Mouse (Mus musculus) embryonic facial prominence, embryonic 15.5 days (tissue): ENCODE results near the gene Slc17a7. TPM values are rescaled to one million over a fixed set of nuclear protein-coding genes. Genes with fewer than 3 reads are reported as not detected.
"Not testable (repeated sequence)": the region's sequence is repeated elsewhere in the genome, so short reads cannot be mapped to it uniquely, and the experiment has no call there.

Experiments used
- ATAC-seq: fragments of 200-750 bp; cut with Nextera tagmentation; 2 replicates; pipeline ENCODE4 v1.8.0; 2017; ENCODE audit warnings: low read depth, moderate TSS enrichment; ENCODE audit not compliant: insufficient number of reproducible peaks, low FRiP score, low TSS enrichment
- H3K27ac ChIP-seq: fragments of 300-500 bp; sonication (generic); replicated peaks from 2 replicates; pipeline ENCODE4 v1.5.1; 2015; ENCODE audit warnings: mild to moderate bottlenecking, inconsistent platforms
- H3K27me3 ChIP-seq: fragments of 300-500 bp; sonication (generic); 2 replicates; pipeline ENCODE4 v1.6.1; 2015; ENCODE audit warnings: inconsistent platforms
- H3K36me3 ChIP-seq: fragments of 300-500 bp; sonication (generic); 2 replicates; pipeline ENCODE4 v1.6.1; 2015; ENCODE audit warnings: mild to moderate bottlenecking, inconsistent platforms
- H3K4me1 ChIP-seq: fragments of 300-500 bp; sonication (generic); 2 replicates; pipeline ENCODE4 v1.6.1; 2015; ENCODE audit warnings: inconsistent platforms
- H3K4me2 ChIP-seq: fragments of 300-500 bp; sonication (generic); replicated peaks from 2 replicates; pipeline ENCODE4 v1.6.1; 2015; ENCODE audit warnings: mild to moderate bottlenecking, inconsistent platforms
- H3K4me3 ChIP-seq: fragments of 300-500 bp; sonication (generic); replicated peaks from 2 replicates; pipeline ENCODE4 v1.5.1; 2015; ENCODE audit warnings: mild to moderate bottlenecking, inconsistent platforms
- H3K9ac ChIP-seq: fragments of 300-500 bp; sonication (generic); 2 replicates; pipeline ENCODE4 v1.6.1; 2015; ENCODE audit warnings: inconsistent platforms
- H3K9me3 ChIP-seq: fragments of 300-500 bp; sonication (generic); replicated peaks from 2 replicates; pipeline ENCODE4 v1.6.1; 2016; ENCODE audit warnings: inconsistent platforms
- WGBS: fragments of 180-500 bp; shearing (Covaris S2); methylation state at CpG from one replicate; pipeline ENCODE4 v1.1.7; 2015; 5-methylcytosine and 5-hydroxymethylcytosine counted together
- polyA plus RNA-seq: library from polyadenylated mRNA; unstranded; fragments of >200 nt; fragmentation: Nextera tagmentation; extraction: Ambion mirVana; gene quantifications from 2 replicates; pipeline ENCODE4 v1.2.1, GENCODE M21; 2015

Gene Slc17a7
- polyA plus RNA-seq, 1 experiment from 2014 or later = 0.33 TPM

- no peak for ATAC-seq
- H3K27ac ChIP-seq = no peak overlapping the region
- H3K9me3 ChIP-seq = peaks cover 11% of the 10 kb centered on the region
- no peak overlapping the region for H3K9ac ChIP-seq
- 5% methylated on average over 24 of the region's 24 CpGs for WGBS
- H3K4me2 ChIP-seq = no peak overlapping the region
- no peaks in the 10 kb centered on the region for H3K36me3 ChIP-seq
- no peak overlapping the region; the same call in 1 of the 2 replicates for H3K4me3 ChIP-seq
- H3K27me3 ChIP-seq = peaks cover 87% of the 10 kb centered on the region
- H3K4me1 ChIP-seq = peaks cover 13% of the 10 kb centered on the region
These were observed 4.9 kb downstream of the Slc17a7 start for GRCm38 (mm10) chr7:45168656-45169055.

- no peak overlapping the region for H3K27ac ChIP-seq
- H3K4me3 ChIP-seq = no peak overlapping the region
- H3K36me3 ChIP-seq = no peaks in the 10 kb centered on the region
- H3K9ac ChIP-seq = no peak overlapping the region
- no peak for ATAC-seq
- H3K4me2 ChIP-seq = no peak overlapping the region
- peaks cover 8% of the 10 kb centered on the region; the same call in 1 of the 2 replicates for H3K4me1 ChIP-seq
- WGBS = 89% methylated on average over 3 of the region's 3 CpGs
- peaks cover 11% of the 10 kb centered on the region for H3K9me3 ChIP-seq
- peaks cover 86% of the 10 kb centered on the region for H3K27me3 ChIP-seq
These were observed 5.7 kb downstream of the Slc17a7 start for GRCm38 (mm10) chr7:45169495-45169894.

- ATAC-seq = no peak
- Histone ChIP-seq H3K4me3 (no peak overlapping the region), H3K36me3 (no peaks in the 10 kb centered on the region), H3K4me2 (no peak overlapping the region), H3K27ac (no peak overlapping the region), H3K9ac (no peak overlapping the region), H3K27me3 (peaks cover 86% of the 10 kb centered on the region), H3K4me1 (peaks cover 24% of the 10 kb centered on the region), H3K9me3 (peaks cover 11% of the 10 kb centered on the region)
- 63% methylated on average over 7 of the region's 7 CpGs for WGBS
These were observed 9.2 kb downstream of the Slc17a7 start for GRCm38 (mm10) chr7:45172974-45173373.

GRCm38 (mm10) chr7:45173772-45174171, 10.0 kb downstream of the Slc17a7 start:
- not testable (repeated sequence) for H3K36me3 ChIP-seq, H3K4me3 ChIP-seq, H3K9ac ChIP-seq, ATAC-seq, H3K27ac ChIP-seq, H3K4me2 ChIP-seq
- peaks cover 86% of the 10 kb centered on the region for H3K27me3 ChIP-seq
- peaks cover 18% of the 10 kb centered on the region for H3K4me1 ChIP-seq
- H3K9me3 ChIP-seq = peaks cover 11% of the 10 kb centered on the region
- WGBS = 64% methylated on average over 1 of the region's 1 CpGs

GRCm38 (mm10) chr7:45174567-45175280, 11.0 kb downstream of the Slc17a7 start:
- no peak overlapping the region for H3K9ac ChIP-seq
- no peak for ATAC-seq
- no peaks in the 10 kb centered on the region for H3K36me3 ChIP-seq
- peak overlapping the region; percentile 16 for H3K4me3 ChIP-seq
- H3K27me3 ChIP-seq = peaks cover 86% of the 10 kb centered on the region
- WGBS = 3% methylated on average over 29 of the region's 29 CpGs
- H3K9me3 ChIP-seq = peaks cover 6% of the 10 kb centered on the region
- H3K4me2 ChIP-seq = peak overlapping the region; percentile 24
- peaks cover 18% of the 10 kb centered on the region for H3K4me1 ChIP-seq
- H3K27ac ChIP-seq = no peak overlapping the region

GRCm38 (mm10) chr7:45175398-45175797, 11.6 kb downstream of the Slc17a7 start:
- Histone ChIP-seq H3K27me3 (peaks cover 90% of the 10 kb centered on the region), H3K4me1 (peaks cover 18% of the 10 kb centered on the region), H3K9me3 (no peaks in the 10 kb centered on the region), H3K27ac (no peak overlapping the region), H3K4me3 (no peak overlapping the region), H3K36me3 (no peaks in the 10 kb centered on the region), H3K4me2 (no peak overlapping the region), H3K9ac (no peak overlapping the region)
- ATAC-seq = no peak
- 4% methylated on average over 13 of the region's 13 CpGs for WGBS

GRCm38 (mm10) chr7:45175929-45176328, 12.2 kb downstream of the Slc17a7 start:
- no peaks in the 10 kb centered on the region for H3K9me3 ChIP-seq
- no peak for ATAC-seq
- H3K4me2 ChIP-seq = peak overlapping the region; percentile 47
- H3K36me3 ChIP-seq = no peaks in the 10 kb centered on the region
- peak overlapping the region; percentile 23 for H3K4me3 ChIP-seq
- 4% methylated on average over 23 of the region's 23 CpGs for WGBS
- no peak overlapping the region for H3K9ac ChIP-seq
- H3K4me1 ChIP-seq = peaks cover 18% of the 10 kb centered on the region
- peaks cover 92% of the 10 kb centered on the region for H3K27me3 ChIP-seq
- H3K27ac ChIP-seq = no peak overlapping the region

- H3K4me3 ChIP-seq = peak overlapping the region; percentile 23
- H3K36me3 ChIP-seq = no peaks in the 10 kb centered on the region
- no peak overlapping the region for H3K9ac ChIP-seq
- H3K27me3 ChIP-seq = peaks cover 92% of the 10 kb centered on the region
- H3K27ac ChIP-seq = no peak overlapping the region
- H3K4me2 ChIP-seq = peak overlapping the region; percentile 47
- no peak for ATAC-seq
- no peaks in the 10 kb centered on the region for H3K9me3 ChIP-seq
- 1% methylated on average over 31 of the region's 31 CpGs for WGBS
- peaks cover 20% of the 10 kb centered on the region for H3K4me1 ChIP-seq
These were observed 12.6 kb downstream of the Slc17a7 start for GRCm38 (mm10) chr7:45176356-45176755.

GRCm38 (mm10) chr7:45178550-45178949, 14.8 kb downstream of the Slc17a7 start:
- H3K27me3 ChIP-seq = peaks cover 98% of the 10 kb centered on the region
- no peaks in the 10 kb centered on the region for H3K9me3 ChIP-seq
- no peaks in the 10 kb centered on the region for H3K36me3 ChIP-seq
- H3K27ac ChIP-seq = no peak overlapping the region
- H3K9ac ChIP-seq = no peak overlapping the region
- peaks cover 32% of the 10 kb centered on the region for H3K4me1 ChIP-seq
- no peak overlapping the region for H3K4me3 ChIP-seq
- WGBS = 21% methylated on average over 7 of the region's 7 CpGs
- no peak overlapping the region for H3K4me2 ChIP-seq
- no peak for ATAC-seq

GRCm38 (mm10) chr7:45179469-45179868, 15.7 kb downstream of the Slc17a7 start, which contains the start of gene Gfy:
Gene Gfy, minus strand, starts transcription at chr7:45179569.
- Histone ChIP-seq H3K27ac (no peak within 1 kb of the TSS), H3K9ac (no peak within 1 kb of the TSS), H3K4me3 (no peak within 1 kb of the TSS), H3K4me2 (no peak within 1 kb of the TSS), H3K9me3 (no peaks in the 10 kb centered on the region), H3K27me3 (peaks cover 100% of the 10 kb centered on the region), H3K4me1 (peaks cover 31% of the 10 kb centered on the region), H3K36me3 (no peaks in the 10 kb centered on the region)
- no peak for ATAC-seq
- WGBS = 23% methylated on average over 7 of the region's 7 CpGs

GRCm38 (mm10) chr7:45180896-45181477, 17.2 kb downstream of the Slc17a7 start, which contains the start of gene Pth2:
Gene Pth2, plus strand, starts transcription at chr7:45180995.
- Histone ChIP-seq H3K27me3 (peaks cover 100% of the 10 kb centered on the region), H3K4me1 (peaks cover 21% of the 10 kb centered on the region), H3K9ac (no peak within 1 kb of the TSS), H3K36me3 (no peaks in the 10 kb centered on the region), H3K4me3 (peak within 1 kb of the TSS; percentile 12), H3K27ac (no peak within 1 kb of the TSS), H3K4me2 (peak within 1 kb of the TSS; percentile 53; the same call in 1 of the 2 replicates), H3K9me3 (no peaks in the 10 kb centered on the region)
- ATAC-seq = no peak
- 17% methylated on average over 20 of the region's 20 CpGs for WGBS
